Mouse (Mus musculus) telencephalon, adult 2 months (tissue): ENCODE results near the gene Ifna6.
"Not testable (repeated sequence)": the region's sequence is repeated elsewhere in the genome, so short reads cannot be mapped to it uniquely, and the experiment has no call there.

Experiments used
- DNase-seq: peaks from one replicate; pipeline ENCODE4 v3.0.0-alpha.2; 2011; ENCODE audit warnings: low read depth, low spot score

Gene Ifna6

DNA sequence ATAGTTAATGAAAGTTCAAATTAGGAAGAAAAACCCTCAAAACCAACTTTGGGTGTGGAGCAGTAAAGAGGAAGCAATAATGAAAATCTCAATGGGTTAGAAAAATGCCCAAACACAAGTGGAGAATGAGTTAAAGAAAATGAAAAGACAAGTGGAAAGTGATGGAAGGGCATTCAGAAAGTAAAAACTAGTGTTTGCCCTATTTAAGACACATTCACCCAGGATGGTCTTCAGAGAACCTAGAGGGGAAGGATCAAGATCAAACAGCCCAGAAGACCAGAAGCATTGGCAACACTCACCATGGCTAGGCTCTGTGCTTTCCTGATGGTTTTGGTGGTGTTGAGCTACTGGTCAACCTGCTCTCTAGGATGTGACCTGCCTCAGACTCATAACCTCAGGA, at the start of gene Ifna6:
Gene Ifna6, plus strand, starts transcription at position 301 of the 400 bp plus-strand sequence.
- DNase-seq: not testable (repeated sequence)

DNA sequence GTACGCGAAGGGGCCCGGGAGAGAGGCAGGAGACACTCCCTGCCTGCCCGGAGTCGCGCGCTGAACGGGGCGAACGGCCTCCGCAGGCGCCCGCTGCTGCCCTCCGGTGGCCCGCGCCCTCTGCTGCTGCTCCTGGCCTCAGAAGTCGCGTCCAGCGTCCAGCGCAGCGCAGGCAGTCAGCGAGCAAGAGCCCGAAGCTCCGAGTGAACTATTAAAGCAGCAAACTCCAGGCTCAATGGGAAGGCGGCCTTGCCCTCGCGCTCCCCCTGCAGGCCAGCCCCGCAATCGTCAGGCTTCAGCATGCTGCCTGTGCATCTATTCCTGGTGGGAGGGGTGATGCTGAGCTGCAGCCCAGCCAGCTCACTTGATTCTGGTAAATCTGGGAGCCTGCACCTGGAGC, 47.7 kb upstream of the Ifna6 start, which contains the start of gene Gm13272:
Gene Gm13272, plus strand, starts transcription at position 301 of the 400 bp plus-strand sequence.
- not testable (repeated sequence) for DNase-seq

DNA sequence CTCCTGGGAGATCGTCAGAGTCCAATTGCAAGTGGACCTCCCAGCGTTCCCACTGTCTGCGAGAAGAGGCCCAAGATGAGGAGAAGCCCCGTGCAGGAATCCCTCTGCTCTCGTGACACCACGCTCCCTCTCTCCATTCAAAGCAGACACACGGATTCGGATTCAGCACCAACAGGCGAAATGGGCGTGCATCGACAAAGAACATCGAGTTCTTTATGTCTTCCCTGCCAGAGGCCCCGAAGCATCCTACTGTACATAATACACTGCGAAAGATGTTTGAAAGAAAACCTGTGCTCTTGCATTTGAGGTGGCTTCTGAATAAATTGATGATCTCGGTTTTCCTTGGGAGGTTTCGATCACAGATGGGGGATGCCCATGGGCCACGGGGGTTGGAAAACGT, 46.9 kb upstream of the Ifna6 start:
- DNase-seq: not testable (repeated sequence)

DNA sequence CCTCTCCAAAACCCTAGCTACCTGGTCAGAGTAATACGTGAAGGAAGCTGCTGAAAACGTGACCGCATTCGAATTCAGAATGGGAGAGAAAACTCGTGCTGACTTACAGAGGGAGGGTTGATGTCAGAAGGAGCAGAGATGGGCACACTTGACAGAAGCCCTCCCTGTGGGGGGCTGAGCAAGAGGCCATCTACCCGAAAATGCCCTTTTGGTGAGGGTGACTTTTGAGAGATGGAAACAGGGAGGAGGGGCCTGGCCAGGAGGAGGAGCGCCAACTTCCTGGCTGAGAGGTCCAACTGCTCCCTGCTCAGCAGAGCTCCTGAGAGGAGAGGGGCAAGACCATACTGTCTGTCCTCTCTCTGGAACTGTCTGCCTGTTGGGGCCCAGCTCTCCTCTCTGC, 45.4 kb upstream of the Ifna6 start, which contains the start of gene Ifnz:
Gene Ifnz, plus strand, starts transcription at position 301 of the 400 bp plus-strand sequence.
- DNase-seq: not testable (repeated sequence)

DNA sequence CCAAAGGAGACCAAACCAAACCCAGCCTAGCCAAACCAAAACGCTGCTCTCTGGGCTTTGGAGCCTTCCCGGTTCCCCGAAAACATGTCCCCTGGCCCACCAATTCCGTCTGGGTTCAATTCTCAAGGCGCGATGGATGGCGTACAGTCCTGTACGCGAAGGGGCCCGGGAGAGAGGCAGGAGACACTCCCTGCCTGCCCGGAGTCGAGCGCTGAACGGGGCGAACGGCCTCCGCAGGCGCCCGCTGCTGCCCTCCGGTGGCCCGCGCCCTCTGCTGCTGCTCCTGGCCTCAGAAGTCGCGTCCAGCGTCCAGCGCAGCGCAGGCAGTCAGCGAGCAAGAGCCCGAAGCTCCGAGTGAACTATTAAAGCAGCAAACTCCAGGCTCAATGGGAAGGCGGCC, 44.9 kb upstream of the Ifna6 start:
- DNase-seq: not testable (repeated sequence)

DNA sequence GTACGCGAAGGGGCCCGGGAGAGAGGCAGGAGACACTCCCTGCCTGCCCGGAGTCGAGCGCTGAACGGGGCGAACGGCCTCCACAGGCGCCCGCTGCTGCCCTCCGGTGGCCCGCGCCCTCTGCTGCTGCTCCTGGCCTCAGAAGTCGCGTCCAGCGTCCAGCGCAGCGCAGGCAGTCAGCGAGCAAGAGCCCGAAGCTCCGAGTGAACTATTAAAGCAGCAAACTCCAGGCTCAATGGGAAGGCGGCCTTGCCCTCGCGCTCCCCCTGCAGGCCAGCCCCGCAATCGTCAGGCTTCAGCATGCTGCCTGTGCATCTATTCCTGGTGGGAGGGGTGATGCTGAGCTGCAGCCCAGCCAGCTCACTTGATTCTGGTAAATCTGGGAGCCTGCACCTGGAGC, 41.8 kb upstream of the Ifna6 start, which contains the start of gene Gm13276:
Gene Gm13276, plus strand, starts transcription at position 301 of the 400 bp plus-strand sequence.
- DNase-seq: not testable (repeated sequence)

DNA sequence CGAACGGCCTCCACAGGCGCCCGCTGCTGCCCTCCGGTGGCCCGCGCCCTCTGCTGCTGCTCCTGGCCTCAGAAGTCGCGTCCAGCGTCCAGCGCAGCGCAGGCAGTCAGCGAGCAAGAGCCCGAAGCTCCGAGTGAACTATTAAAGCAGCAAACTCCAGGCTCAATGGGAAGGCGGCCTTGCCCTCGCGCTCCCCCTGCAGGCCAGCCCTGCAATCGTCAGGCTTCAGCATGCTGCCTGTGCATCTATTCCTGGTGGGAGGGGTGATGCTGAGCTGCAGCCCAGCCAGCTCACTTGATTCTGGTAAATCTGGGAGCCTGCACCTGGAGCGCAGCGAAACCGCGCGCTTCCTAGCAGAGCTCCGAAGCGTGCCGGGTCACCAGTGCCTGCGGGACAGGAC, 38.8 kb upstream of the Ifna6 start, which contains the start of gene Gm13277:
Gene Gm13277, plus strand, starts transcription at position 231 of the 400 bp plus-strand sequence.
- DNase-seq: not testable (repeated sequence)

DNA sequence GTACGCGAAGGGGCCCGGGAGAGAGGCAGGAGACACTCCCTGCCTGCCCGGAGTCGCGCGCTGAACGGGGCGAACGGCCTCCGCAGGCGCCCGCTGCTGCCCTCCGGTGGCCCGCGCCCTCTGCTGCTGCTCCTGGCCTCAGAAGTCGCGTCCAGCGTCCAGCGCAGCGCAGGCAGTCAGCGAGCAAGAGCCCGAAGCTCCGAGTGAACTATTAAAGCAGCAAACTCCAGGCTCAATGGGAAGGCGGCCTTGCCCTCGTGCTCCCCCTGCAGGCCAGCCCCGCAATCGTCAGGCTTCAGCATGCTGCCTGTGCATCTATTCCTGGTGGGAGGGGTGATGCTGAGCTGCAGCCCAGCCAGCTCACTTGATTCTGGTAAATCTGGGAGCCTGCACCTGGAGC, 36.0 kb upstream of the Ifna6 start, which contains the start of gene Gm13278:
Gene Gm13278, plus strand, starts transcription at position 301 of the 400 bp plus-strand sequence.
- DNase-seq: not testable (repeated sequence)

DNA sequence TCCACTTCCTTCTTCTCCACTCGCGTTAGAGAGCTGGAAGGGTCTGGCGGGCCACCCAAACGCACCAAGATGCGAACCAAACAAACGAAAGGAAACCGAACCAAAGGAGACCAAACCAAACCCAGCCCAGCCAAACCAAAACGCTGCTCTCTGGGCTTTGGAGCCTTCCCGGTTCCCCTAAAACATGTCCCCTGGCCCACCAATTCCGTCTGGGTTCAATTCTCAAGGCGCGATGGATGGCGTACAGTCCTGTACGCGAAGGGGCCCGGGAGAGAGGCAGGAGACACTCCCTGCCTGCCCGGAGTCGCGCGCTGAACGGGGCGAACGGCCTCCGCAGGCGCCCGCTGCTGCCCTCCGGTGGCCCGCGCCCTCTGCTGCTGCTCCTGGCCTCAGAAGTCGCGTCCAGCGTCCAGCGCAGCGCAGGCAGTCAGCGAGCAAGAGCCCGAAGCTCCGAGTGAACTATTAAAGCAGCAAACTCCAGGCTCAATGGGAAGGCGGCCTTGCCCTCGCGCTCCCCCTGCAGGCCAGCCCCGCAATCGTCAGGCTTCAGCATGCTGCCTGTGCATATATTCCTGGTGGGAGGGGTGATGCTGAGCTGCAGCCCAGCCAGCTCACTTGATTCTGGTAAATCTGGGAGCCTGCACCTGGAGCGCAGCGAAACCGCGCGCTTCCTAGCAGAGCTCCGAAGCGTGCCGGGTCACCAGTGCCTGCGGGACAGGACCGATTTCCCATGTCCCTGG, 33.1 kb upstream of the Ifna6 start, which contains the start of gene Gm13275:
Gene Gm13275, plus strand, starts transcription at position 552 of the 740 bp plus-strand sequence.
- not testable (repeated sequence) for DNase-seq

DNA sequence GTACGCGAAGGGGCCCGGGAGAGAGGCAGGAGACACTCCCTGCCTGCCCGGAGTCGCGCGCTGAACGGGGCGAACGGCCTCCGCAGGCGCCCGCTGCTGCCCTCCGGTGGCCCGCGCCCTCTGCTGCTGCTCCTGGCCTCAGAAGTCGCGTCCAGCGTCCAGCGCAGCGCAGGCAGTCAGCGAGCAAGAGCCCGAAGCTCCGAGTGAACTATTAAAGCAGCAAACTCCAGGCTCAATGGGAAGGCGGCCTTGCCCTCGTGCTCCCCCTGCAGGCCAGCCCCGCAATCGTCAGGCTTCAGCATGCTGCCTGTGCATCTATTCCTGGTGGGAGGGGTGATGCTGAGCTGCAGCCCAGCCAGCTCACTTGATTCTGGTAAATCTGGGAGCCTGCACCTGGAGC, 30.1 kb upstream of the Ifna6 start, which contains the start of gene Gm13279:
Gene Gm13279, plus strand, starts transcription at position 301 of the 400 bp plus-strand sequence.
- DNase-seq: not testable (repeated sequence)

DNA sequence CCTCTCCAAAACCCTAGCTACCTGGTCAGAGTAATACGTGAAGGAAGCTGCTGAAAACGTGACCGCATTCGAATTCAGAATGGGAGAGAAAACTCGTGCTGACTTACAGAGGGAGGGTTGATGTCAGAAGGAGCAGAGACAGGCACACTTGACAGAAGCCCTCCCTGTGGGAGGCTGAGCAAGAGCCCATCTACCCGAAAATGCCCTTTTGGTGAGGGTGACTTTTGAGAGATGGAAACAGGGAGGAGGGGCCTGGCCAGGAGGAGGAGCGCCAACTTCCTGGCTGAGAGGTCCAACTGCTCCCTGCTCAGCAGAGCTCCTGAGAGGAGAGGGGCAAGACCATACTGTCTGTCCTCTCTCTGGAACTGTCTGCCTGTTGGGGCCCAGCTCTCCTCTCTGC, 27.9 kb upstream of the Ifna6 start, which contains the start of gene Gm13285:
Gene Gm13285, plus strand, starts transcription at position 301 of the 400 bp plus-strand sequence.
- not testable (repeated sequence) for DNase-seq

DNA sequence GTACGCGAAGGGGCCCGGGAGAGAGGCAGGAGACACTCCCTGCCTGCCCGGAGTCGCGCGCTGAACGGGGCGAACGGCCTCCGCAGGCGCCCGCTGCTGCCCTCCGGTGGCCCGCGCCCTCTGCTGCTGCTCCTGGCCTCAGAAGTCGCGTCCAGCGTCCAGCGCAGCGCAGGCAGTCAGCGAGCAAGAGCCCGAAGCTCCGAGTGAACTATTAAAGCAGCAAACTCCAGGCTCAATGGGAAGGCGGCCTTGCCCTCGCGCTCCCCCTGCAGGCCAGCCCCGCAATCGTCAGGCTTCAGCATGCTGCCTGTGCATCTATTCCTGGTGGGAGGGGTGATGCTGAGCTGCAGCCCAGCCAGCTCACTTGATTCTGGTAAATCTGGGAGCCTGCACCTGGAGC, 24.3 kb upstream of the Ifna6 start, which contains the start of gene Gm13287:
Gene Gm13287, plus strand, starts transcription at position 301 of the 400 bp plus-strand sequence.
- not testable (repeated sequence) for DNase-seq

DNA sequence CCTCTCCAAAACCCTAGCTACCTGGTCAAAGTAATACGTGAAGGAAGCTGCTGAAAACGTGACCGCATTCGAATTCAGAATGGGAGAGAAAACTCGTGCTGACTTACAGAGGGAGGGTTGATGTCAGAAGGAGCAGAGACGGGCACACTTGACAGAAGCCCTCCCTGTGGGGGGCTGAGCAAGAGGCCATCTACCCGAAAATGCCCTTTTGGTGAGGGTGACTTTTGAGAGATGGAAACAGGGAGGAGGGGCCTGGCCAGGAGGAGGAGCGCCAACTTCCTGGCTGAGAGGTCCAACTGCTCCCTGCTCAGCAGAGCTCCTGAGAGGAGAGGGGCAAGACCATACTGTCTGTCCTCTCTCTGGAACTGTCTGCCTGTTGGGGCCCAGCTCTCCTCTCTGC, 22.0 kb upstream of the Ifna6 start, which contains the start of gene Gm13288:
Gene Gm13288, plus strand, starts transcription at position 301 of the 400 bp plus-strand sequence.
- not testable (repeated sequence) for DNase-seq

DNA sequence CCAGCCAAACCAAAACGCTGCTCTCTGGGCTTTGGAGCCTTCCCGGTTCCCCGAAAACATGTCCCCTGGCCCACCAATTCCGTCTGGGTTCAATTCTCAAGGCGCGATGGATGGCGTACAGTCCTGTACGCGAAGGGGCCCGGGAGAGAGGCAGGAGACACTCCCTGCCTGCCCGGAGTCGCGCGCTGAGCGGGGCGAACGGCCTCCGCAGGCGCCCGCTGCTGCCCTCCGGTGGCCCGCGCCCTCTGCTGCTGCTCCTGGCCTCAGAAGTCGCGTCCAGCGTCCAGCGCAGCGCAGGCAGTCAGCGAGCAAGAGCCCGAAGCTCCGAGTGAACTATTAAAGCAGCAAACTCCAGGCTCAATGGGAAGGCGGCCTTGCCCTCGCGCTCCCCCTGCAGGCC, 21.5 kb upstream of the Ifna6 start:
- not testable (repeated sequence) for DNase-seq

DNA sequence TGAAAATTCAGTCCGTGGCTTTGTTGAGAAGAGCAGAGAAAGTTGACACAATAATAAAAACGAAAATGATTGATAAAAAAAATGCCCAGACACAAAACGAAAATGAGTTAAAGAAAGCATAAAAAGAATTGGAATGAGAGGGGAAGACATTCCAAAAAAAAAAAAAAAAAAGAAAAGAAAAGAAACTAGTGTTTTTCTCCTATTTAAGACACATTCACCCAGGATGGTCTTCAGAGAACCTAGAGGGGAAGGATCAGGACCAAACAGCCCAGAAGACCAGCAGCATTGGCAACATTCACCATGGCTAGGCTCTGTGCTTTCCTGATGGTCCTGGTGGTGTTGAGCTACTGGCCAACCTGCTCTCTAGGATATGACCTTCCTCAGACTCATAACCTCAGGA, 11.3 kb upstream of the Ifna6 start, which contains the start of gene Ifna7:
Gene Ifna7, plus strand, starts transcription at position 301 of the 400 bp plus-strand sequence.
- no peak for DNase-seq

DNA sequence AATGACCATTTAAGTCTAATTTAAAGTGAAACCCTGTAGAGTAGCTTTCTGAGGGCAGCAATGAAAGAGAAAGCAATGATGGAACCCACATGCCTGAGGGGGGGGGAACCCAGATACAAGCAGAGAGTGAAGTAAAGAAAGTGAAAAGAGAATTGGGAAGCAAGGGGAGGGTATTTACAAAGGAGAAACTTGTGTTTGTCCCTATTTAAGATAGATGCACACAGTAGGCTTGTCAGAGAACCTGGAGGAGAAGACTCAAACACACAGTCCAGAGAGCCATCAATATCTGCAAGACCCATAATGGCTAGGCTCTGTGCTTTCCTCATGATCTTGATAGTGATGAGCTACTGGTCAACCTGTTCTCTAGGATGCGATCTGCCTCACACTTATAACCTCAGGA, 7.6 kb upstream of the Ifna6 start, which contains the start of gene Ifna11:
Gene Ifna11, plus strand, starts transcription at position 301 of the 400 bp plus-strand sequence.
- no peak for DNase-seq

DNA sequence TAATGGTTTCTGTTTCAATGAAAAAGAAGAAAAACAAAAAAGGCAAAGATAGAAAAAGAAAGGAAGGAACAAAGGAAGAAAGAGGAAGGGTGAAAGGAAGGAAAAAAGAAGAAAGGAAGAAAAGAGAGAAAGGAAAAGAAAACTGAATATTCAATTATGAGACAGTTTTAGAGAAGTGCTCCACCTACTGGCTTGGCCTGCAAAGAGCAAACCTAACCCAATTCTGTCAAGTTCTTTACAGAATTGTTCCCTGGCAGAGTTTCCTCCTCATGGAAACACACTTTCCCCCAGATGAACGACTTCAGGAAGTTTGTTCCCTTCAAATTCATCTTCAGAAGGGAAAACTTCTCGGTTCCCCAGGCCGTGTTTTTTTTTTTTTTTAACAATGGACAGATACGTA, 4.2 kb upstream of the Ifna6 start:
- DNase-seq: no peak

DNA sequence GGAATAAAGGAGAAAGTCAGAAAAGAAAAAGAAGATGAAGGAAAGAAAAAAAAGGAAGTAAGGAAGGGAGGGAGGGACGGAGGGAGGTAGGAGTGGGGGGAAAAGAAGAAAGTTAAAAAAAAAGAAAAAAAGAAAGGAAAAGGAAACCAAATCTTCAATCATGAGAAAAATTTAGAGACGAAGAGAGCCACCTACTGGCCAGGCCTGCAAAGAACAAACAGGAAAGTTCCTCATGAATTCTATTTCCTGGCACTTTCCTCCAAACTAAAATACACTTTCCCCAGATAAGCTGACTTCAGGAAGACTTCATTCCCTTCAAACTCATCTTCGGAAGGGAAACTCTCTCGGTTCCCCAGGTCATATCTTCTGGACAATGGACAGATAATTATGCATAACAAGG, 3.3 kb downstream of the Ifna6 start:
- no peak for DNase-seq

DNA sequence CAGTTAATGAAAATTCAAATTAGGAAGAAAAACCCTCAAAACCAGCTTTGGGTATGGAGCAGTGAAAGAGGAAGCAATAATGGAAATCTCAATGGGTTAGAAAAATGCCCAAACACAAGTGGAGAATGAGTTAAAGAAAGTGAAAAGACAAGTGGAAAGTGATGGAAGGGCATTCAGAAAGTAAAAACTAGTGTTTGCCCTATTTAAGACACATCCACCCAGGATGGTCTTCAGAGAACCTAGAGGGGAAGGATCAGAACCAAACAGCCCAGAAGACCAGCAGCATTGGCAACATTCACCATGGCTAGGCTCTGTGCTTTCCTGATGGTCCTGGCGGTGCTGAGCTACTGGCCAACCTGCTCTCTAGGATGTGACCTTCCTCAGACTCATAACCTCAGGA, 8.0 kb downstream of the Ifna6 start, which contains the start of gene Ifna5:
Gene Ifna5, plus strand, starts transcription at position 301 of the 400 bp plus-strand sequence.
- DNase-seq: not testable (repeated sequence)

DNA sequence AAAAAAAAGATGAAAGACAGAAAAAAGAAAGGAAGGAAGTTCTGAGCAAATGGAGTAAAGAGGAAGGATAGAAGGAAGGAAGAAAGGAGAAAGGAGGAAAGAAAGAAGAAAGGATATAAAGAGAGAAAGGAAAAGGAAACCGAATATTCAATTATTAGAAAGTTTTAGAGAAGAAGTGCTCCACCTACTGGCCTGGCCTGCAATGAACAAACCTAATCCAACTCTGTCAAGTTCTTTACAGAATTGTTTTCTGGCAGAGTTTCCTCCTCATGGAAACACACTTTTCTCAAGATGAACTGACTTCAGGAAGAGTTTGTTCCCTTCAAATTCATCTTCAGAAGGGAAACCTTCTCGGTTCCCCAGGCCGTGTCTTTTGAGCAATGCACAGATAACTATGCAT, 11.6 kb downstream of the Ifna6 start:
- no peak for DNase-seq

DNA sequence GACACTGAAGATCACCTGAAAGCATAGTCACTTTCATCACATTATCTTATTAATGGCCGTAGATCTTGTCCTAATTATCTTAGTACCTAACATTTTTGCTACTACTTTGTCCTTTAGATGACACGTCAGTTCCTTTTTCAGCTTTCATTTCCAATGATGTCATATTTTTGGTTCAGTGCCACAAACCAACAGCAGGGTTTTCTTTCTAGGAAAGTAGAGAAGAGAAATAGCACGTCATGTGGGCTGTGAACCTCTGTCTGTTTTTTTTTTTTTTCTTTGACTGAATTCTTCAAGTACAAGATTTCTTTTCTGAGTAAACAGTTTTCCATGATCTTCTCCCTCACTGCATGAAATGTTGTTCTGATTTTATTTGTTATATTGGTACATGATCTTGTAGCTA, 12.8 kb downstream of the Ifna6 start:
- no peak for DNase-seq

DNA sequence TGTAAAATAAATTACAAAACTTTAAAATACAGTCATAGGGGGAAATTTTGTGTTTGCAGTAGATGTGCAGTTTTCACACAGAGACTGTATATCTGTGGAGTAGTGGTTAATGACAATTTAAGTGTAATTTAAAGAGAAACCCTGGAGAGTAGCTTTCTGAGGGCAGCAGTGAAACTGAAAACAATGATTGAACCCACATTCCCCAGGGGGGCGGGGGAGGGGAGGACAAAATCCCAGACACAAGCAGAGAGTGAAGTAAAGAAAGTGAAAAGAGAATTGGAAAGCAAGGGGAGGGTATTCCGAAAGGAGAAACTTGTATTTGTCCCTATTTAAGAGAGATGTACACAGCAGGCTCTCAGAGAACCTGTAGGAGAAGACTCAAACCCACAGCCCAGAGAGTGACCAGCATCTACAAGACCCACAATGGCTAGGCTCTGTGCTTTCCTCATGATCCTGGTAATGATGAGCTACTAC, 14.3 kb downstream of the Ifna6 start, which contains the start of gene Ifna4:
Gene Ifna4, plus strand, starts transcription at position 424 of the 474 bp plus-strand sequence.
- no peak for DNase-seq
